Mouse (Mus musculus): Measurements from ENCODE around the gene Cdc42ep4.

DNA sequence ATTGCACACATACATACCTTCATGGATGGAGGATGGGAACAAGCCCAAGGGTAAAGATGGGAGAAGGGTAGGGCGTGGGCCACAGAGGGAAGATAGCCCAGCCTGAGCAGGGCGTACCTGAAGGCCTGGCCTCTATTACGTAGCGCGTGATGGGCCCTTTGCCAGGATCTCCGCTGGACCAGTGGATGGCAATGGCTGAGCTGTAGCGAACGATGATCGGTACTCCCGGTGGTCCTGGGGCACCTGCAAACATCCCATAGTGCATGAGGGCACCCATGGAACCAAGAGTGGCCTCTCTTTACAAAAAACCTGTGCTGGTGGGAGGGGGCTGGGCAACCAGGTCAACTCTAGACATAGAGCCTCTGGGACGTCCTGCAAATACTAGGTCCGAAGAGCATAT is 48.3 kb upstream of the Cdc42ep4 start:
- TF ChIP-seq SRF (IDR thresholded peaks at IDR 0.05; ENCODE audit: control insufficient read depth, insufficient read length, low read depth) (no peak), POLR2A (IDR thresholded peaks at IDR 0.05; ENCODE audit: insufficient read length, low read depth) (no peak), TCF12 (IDR thresholded peaks at IDR 0.05; ENCODE audit: insufficient read depth, poor library complexity, severe bottlenecking) (no peak), E2F4 (IDR thresholded peaks at IDR 0.05; ENCODE audit: insufficient read depth) (no peak), MYOG (IDR thresholded peaks at IDR 0.05; ENCODE audit: control insufficient read depth in 1 of 3, insufficient read depth in 1 of 3, insufficient read length in 2 of 3, low read depth in 2 of 3) (no peak), MYOD1 (IDR thresholded peaks at IDR 0.05; ENCODE audit: control insufficient read depth in 1 of 3, insufficient read length in 2 of 3, low read depth in 2 of 3) (no peak)

All from myocyte (in vitro differentiated cells).